Mouse (Mus musculus) gastrocnemius, postnatal 14 days (tissue): ENCODE data around the gene Tlr9. TPM values are rescaled to one million over a fixed set of nuclear protein-coding genes. Genes with fewer than 3 reads are reported as not detected.

ENCODE experiments used
- DNase-seq: peaks from one replicate; pipeline ENCODE4 v3.0.0; 2021; ENCODE audit warnings: mixed read lengths
- intact Hi-C: fragments of 180-260 bp; cut with DNase I; formaldehyde crosslinking; loops from one replicate; pipeline ENCODE4 v1.15.1; 2025; ENCODE audit warnings: low total_unique reads
- total RNA-seq, 2 experiments: library from RNA; stranded (reverse); gene quantifications; 2 replicates each; pipeline ENCODE4 v1.2.3; 2021

Tlr9 gene
- total RNA-seq, 2 experiments from 2014 or later, result 0.42 to 0.43 TPM

DNA sequence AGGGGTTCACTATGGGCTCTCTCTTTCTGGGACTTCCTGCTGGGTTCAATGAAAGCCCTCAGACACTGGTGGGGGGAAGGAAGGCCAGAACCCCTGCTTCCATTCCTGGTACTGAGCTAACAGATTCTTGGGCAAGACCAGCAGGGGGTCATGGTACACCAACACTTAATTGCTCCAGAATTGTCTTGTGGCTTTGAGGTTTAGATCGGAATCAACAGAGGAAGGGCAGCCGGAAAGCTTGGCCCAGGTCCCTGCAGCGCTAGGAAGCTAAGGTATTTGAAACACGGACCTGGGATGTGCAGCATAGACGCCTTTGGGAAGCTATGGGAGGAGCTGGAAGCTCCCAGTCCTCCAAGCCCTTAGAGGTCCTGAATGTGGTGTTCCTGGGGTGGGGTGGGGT is 36.6 kb downstream of the Tlr9 start:
- intact Hi-C loops, result no loop called here
- DNase-seq, result no peak

DNA sequence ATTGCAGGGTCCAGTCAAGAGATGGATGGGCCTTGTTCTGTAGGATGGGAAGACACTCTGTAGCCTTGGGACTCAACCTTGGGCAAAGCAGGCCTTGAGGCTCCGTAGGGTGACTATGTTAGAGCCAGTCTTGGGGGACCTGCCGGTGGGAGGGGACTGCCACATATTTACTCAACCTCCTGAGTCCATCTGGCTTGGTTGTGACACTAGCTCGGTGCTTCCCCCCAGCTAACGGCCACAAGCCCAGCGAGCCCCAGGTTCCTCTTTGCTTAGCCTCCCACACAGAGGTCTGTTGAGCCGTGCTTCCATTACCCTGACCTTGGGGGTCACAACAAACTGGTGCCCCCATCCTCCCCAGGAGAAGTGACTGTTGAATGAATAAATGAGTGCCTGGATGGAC is 38.7 kb downstream of the Tlr9 start:
- DNase-seq, result no peak

DNA sequence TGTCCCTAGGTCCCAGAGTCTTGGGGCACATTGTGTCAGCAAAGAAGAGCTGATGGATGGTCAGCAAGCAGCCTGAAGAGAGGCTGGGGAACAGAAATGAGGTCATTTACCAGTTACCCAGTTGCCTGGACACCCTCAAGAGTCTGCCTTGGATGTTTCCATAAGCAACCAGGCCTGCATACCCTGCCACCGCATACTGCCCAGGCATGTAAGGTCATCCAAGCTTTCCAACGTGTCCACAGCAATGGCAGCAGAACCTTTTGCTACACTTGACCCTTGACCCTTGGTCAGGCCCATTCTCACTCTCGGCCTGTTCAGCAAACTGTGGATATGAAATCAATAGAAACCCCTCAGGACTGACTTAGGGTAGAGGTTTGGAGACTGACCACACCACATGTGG is 39.1 kb downstream of the Tlr9 start:
- DNase-seq, result no peak
- intact Hi-C loops, result no loop called here

More for the DNA sequence above, 38.7 kb downstream of the Tlr9 start:
- intact Hi-C loops, result no loop called here

DNA sequence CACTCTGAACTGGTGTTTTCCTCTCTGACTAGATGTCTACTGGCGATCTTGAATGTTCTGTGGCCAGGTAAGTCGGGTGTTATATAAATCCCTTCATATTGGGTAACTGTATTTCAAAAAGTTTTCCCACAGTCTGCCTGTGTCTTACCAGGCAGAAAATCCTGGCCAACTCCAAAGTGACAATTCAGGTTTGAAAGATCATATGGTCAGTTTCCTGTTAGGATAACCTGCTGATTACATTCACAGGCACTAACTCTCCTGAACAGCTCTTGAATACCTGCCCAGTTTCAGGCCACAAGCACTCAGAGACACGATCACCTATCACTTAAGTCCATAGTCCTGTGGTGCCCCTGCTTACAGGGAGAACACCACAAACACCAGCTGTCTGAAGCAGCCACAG is 39.7 kb downstream of the Tlr9 start:
- intact Hi-C loops, result no loop called here
- DNase-seq, result no peak

DNA sequence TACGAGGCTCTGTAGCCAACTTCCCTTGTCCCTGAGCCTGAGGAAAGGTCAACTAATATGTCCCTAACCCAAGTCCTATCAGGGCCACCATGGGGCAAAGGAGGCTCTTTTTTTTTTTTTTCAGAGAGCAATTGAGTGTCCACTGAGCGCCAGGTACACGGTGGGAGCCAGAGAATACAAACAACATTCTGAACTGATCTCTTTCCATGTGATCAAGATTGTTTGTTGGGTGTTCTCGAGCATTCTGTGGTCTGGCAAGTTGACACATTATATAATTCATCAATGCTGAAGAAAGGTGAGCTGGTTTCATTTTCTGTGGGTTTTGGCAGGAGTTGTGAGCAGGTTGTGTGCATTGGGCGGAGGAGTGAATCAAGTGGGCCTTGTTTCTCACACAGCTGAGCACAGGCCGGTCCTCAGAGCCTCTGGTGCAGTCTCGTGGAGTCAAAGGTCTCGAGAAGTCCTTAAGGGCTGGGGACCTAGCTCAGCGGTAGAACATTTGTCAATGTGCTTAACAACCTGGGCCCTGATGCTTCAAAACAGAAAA is 41.1 kb downstream of the Tlr9 start:
- intact Hi-C loops, result no loop called here
- DNase-seq, result no peak

DNA sequence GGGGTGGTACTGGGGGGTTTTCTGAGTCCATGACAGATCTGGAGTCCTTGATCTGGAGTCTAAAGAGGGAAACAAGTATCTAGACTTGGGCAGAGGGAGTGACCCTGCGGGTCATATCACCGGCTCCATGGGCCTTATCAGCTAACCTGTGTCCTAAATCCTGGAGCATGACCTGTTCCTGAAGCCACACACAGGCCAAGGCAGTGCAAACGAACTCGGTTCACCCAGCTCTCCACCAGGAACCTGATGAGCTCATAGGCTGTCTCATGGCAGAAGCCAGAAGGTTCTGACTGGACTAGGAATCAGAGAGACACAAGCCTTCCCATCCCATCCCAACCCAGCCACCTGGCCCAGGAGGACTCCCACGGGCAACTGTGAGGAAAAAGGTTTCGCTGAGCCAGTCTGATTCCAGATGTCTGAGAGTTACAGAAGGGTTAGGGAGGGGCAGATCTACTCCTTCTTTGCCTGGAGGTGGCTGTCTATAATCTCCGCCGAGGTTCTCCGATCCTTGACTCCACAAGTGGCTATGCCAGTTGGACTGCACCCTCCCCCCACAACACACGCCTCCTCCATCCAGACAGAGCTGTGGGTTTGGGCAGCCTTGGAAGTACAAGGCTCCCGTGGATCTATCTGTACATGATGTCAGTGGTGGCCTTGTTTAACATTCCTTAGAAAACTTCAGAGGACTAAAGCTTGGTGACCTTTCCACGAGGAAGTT is 43.1 kb downstream of the Tlr9 start:
- no peak for DNase-seq
- intact Hi-C loops, result no loop called here

DNA sequence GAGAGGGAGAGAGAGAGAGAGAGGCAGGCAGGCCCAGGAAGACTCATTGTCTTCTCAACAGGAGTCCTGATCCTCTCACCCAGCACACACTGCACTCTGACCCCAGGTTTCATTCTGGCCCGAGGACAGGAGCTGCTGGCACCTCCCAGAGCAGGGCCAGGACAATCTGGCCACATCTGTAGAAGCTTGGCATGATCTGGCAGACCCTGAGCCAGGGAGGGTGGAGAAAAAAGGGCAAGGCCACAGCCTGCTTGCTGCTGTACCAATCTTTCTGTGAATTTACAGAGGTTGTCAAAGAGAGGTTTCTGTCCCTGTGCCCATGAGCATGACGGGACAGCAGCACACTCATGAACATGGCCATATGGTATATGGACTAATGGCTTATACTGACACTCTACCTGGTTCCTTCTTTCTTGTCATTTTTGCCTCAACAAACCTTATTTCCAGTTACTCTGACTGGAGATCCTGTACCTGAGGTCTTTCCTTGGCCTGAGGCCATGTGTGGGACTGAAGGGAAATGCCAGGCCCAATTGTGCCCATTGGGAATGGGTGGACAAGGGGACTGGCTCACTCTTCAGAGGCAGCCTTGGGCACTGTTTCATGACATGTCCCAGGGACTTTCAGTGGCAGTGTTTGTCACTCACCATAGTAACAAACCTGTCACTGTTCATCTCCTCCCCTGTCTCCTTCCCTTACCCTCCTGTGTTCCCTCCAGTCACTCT is 44.7 kb downstream of the Tlr9 start:
- DNase-seq, result no peak
- intact Hi-C loops, result no loop called here

DNA sequence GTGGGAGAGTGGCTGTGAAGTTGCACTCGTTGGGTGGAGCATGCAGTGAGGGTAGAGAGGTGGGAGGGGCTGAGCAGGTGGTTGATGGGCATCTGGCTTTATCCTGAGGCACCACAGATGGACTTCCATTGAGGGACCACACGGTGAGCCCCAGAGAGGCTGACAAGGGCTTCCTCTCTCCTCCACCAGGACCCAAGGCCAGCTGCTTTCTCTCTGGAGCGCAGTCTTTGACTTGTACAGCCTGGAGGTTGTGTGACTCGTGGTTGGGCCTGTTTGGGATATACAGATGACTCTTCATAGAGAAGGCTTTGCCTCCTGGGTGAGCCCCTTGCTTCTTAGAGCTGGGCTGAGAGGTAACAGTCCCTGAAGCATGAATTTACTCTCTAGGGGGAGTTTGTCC is 46.0 kb downstream of the Tlr9 start:
- no peak for DNase-seq
- intact Hi-C loops, result no loop called here

DNA sequence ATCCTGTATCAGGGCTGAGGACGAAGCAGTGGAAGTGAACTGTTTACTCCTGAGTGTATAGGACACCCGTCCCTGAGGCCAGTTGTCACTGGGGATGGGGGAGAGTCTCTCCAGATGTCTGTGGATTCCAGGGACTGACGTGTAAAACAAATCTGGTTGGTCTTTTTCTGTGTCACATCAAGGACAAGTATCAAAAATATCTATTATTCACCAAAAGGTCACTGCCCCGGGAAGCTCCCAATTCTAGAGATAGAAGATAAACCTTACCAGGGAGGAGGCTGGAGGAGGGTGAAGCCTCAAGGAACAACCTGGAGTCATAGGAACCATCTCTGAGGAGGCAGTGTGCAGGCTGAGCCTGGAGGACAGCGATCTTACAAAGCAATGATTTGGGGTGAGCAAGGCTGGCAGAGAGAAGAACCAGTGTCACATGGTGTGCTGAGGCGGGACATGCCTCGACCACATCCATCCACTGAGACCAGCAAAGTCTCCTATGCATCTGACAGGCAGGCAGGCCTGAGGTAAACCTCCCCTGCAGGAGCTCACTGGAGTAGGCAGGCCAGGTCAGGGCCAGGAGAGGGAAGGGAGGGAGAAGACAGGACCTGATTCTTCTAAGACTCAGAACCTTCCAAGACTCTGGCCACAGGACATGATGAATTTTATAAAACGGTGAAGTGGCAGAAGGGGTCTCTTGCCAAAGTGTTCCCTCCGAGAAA is 46.8 kb downstream of the Tlr9 start:
- DNase-seq, result no peak
- intact Hi-C loops, result no loop called here

DNA sequence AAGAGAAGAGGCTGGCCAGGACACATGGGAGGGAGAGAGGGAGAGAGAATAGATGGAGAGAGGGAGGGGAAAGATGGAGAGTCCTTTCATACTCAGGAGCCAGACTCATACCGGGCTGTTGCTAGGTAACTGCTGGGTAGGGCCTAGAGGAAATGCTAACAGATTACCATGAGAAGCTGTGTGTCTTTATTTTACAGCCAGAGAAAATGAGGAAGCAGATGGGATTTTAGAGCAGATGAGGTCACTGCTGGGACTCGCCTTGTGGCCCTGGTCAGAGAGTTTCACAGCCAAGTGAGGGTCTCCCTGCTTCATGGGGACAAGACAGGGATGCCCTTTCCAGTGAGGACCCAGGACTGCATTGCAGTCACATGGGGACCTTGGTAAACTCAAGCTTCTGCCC is 47.5 kb downstream of the Tlr9 start:
- DNase-seq, result no peak
- intact Hi-C loops, result loop anchor here (10.0 kb wide), 2 partner anchors 45 to 115 kb away; partner anchors contain the start of genes Glyctk and Tlr9

DNA sequence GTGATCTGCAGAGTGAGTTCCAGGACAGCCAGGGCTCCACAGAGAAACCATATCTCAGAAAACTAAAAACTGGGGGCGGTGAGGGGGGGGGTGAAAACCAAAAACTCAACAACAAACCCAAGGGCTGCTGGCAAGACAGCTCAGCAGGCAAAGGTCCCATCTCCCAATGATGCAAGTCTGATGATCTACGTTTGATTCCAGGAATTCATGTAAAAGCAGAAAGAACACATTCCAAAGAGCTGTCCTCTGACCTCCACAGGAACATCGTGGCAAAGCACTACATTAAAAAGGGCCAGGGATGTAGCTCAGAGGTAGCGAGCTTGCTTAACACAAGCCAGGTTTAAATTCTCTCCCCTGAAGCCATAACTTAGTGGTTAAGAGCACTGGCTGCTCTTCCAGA is 48.3 kb downstream of the Tlr9 start:
- intact Hi-C loops, result loop anchor here (10.0 kb wide), 2 partner anchors 46 to 116 kb away; partner anchors contain the start of genes Glyctk and Tlr9
- no peak for DNase-seq

DNA sequence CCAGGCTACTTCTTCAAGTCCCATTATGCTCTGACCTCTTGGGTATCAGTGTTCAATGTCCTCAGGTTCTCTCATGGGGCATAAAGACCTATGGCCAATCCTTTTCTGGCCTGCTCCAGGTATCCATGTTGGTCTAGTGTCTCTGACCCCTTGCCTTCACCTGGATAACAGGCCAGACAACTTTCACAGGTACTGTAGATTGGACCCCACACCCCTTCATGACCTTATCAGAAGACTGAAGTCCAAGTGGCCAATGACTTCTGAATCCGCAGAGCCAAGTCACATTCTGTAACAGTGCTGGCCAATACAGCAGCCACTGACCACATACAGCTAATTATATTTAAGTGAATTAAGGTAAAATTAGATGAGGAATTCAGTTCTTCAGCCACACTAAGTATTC is 49.9 kb downstream of the Tlr9 start:
- no peak for DNase-seq
- intact Hi-C loops, result loop anchor here (10.0 kb wide), 2 partner anchors 47 to 117 kb away; partner anchors contain the start of genes Glyctk and Tlr9

DNA sequence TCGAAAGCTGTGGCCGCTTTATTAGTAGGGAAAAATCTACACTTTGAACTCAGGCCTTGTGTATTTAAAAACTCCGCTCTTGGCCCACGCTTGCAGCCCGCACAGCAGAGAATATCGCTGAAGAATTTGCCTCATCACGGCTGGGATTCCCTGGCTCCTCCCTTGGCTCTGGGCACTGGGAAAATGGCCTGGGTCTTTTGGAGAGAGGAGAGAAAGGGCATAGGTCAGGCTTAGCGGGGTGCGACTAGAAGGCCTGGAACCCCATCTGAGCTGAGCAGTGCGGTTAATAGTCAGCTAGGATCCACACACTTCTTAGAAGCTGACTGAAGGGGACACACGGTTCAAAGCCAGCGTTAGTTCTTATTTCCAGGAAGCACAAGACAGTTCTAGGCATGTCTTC is 50.9 kb downstream of the Tlr9 start:
- intact Hi-C loops, result loop anchor here (10.0 kb wide), 2 partner anchors 48 to 118 kb away; partner anchors contain the start of genes Glyctk and Tlr9
- no peak for DNase-seq

DNA sequence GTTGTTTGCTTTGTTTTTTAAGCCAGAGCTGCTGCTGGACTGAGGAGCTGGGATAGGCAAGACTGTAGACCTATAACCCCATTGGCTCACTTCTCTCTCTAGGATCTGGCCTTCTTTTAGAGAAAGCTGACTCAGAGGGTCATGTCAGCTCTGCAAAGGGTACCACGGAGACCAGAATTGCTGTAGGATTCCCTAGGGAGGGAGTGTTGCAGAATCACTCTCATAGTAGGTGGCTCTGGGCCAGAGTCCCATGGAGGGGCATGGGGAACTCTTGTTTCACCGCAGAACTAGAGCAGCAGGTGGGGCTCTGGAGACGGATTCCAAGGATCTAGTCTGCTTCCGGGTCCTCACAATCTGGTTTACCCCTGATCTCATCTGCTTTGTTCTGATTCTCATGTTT is 51.4 kb downstream of the Tlr9 start:
- DNase-seq, result no peak
- intact Hi-C loops, result loop anchor here (10.0 kb wide), 2 partner anchors 49 to 119 kb away; partner anchors contain the start of genes Glyctk and Tlr9

DNA sequence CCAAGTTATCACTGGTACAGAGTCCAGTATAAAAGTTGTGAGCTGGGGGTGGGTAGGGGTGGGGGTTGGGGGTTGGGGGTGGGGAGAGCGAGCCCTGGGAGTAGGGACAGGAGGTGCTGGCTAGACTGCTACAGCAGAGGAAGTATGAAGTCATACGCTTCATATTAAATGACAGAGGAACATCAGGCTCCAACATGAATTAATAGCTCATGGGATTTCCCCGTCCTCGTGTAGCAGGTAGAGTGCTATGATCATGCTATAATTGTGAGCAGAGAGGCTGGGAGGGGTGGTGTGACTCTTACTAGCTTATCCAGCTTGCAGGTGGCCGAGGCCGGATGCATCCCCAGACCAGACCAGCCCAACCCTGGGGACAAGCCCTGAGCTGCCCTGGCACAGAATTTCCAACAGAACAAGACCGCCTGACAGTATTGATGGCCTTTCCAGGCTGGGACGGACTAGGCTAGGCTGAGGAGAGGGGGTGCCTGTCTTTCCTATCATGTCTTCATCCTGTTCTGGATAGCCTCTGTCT is 52.3 kb downstream of the Tlr9 start:
- intact Hi-C loops, result loop anchor here (10.0 kb wide), 2 partner anchors 50 to 120 kb away; partner anchors contain the start of genes Glyctk and Tlr9
- no peak for DNase-seq

DNA sequence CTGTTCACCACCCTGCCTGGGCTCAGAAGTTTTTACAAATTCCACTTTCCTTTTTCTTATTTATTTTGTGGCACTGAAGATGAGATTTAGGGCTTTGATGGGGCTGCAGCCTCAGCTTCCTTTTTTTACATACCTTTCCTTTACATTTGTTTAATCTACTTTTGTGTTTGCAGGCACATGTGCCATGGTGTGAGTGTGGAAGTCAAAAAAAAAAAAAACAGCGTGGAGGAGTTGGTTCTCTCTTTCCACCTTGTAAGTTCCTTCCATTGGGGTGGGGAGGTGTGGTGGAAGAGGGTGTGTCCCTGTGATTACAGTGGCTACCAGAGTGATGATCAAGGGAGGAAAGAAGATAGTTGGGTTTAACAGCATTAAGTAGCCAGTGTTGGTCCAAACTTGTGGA is 53.4 kb downstream of the Tlr9 start:
- DNase-seq, result no peak
- intact Hi-C loops, result loop anchor here (10.0 kb wide), 2 partner anchors 51 to 121 kb away; partner anchors contain the start of genes Glyctk and Tlr9
